Mouse (Mus musculus) liver, embryonic 14.5 days (tissue): ENCODE data around the gene Pde6h. TPM values are rescaled to one million over a fixed set of nuclear protein-coding genes. Genes with fewer than 3 reads are reported as not detected.
A peak's percentile ranks its signal among the peaks of the same experiment; 100 is the strongest.

Experiments
- ATAC-seq: fragments of 200-750 bp; cut with Nextera tagmentation; 2 replicates; pipeline ENCODE4 v1.8.0; 2017; ENCODE audit warnings: moderate number of reproducible peaks, mild to moderate bottlenecking, moderate library complexity; ENCODE audit not compliant: insufficient read depth
- DNase-seq, 3 experiments: peaks; one replicate each; pipeline ENCODE4 v3.0.0-alpha.2; 2012 to 2013; ENCODE audit warnings: low read depth in 3 of 3, low spot score in 3 of 3
- H3K27ac ChIP-seq: fragments of 300-500 bp; sonication (generic); 2 replicates; pipeline ENCODE4 v1.5.1; 2014; ENCODE audit warnings: moderate library complexity, mild to moderate bottlenecking, control low read depth, inconsistent platforms
- H3K27me3 ChIP-seq: fragments of 300-500 bp; sonication (generic); 2 replicates; pipeline ENCODE4 v1.6.1; 2014; ENCODE audit warnings: mild to moderate bottlenecking, low read length, moderate library complexity; ENCODE audit not compliant: control insufficient read depth, insufficient read depth
- H3K36me3 ChIP-seq: fragments of 300-500 bp; sonication (generic); replicated peaks from 2 replicates; pipeline ENCODE4 v1.6.1; 2014; ENCODE audit warnings: low read depth; ENCODE audit not compliant: control insufficient read depth, insufficient read depth
- H3K4me1 ChIP-seq, 2 experiments: fragments of 200-500 bp in 1 of 2; fragments of 300-500 bp in 1 of 2; sonication (generic) in 1 of 2; replicated peaks; 2 replicates each; pipeline ENCODE4 v1.6.1; 2012 to 2014; ENCODE audit warnings: antibody characterized with exemption in 1 of 2, inconsistent platforms in 1 of 2, low read length in 1 of 2; ENCODE audit not compliant: control insufficient read depth in 2 of 2, insufficient read depth in 2 of 2
- H3K4me2 ChIP-seq: fragments of 300-500 bp; sonication (generic); 2 replicates; pipeline ENCODE4 v1.6.1; 2014; ENCODE audit warnings: low read depth, mild to moderate bottlenecking, control low read depth, moderate library complexity
- H3K4me3 ChIP-seq, 2 experiments: fragments of 200-500 bp in 1 of 2; fragments of 300-500 bp in 1 of 2; sonication (generic) in 1 of 2; 2 replicates each; pipeline ENCODE4 v1.5.1; 2012 to 2014; ENCODE audit warnings: low read depth in 2 of 2, low read length in 2 of 2, mild to moderate bottlenecking in 2 of 2, control low read depth in 1 of 2, inconsistent platforms in 1 of 2, moderate library complexity in 1 of 2; ENCODE audit not compliant: insufficient read depth in 1 of 2
- H3K9ac ChIP-seq: fragments of 300-500 bp; sonication (generic); replicated peaks from 2 replicates; pipeline ENCODE4 v1.6.1; 2014; ENCODE audit warnings: mild to moderate bottlenecking, control low read depth, moderate library complexity
- H3K9me3 ChIP-seq: fragments of 300-500 bp; sonication (generic); 2 replicates; pipeline ENCODE4 v1.6.1; 2016; ENCODE audit warnings: low read length, mixed read lengths; ENCODE audit not compliant: control insufficient read depth
- CTCF ChIP-seq: IDR thresholded peaks from 2 replicates; pipeline ENCODE4 v1.5.1; 2016; ENCODE audit warnings: antibody characterized with exemption, low read depth, control low read depth
- EP300 ChIP-seq: IDR thresholded peaks from 2 replicates; pipeline ENCODE4 v1.6.1; 2016; ENCODE audit warnings: antibody characterized with exemption, low read depth
- WGBS: fragments of 180-500 bp; shearing (Covaris S2); extraction: QIAGEN DNeasy Blood & Tissue Kit; methylation state at CpG from one replicate; pipeline ENCODE4 v1.1.7; 2014; ENCODE audit not compliant: insufficient replicate concordance; 5-methylcytosine and 5-hydroxymethylcytosine counted together
- polyA plus RNA-seq, 2 experiments: library from polyadenylated mRNA; depleted of rRNA in 1 of 2; stranded (reverse) in 1 of 2; unstranded in 1 of 2; fragments of >200 nt; fragmentation: Nextera tagmentation in 1 of 2; extraction: Ambion mirVana in 1 of 2; gene quantifications; 2 replicates each; pipeline versions ENCODE4 v1.2.1 to v1.2.3; 2012 to 2014

Gene Pde6h
- polyA plus RNA-seq, 2 experiments, result 0.01 TPM; not detected in 1

DNA sequence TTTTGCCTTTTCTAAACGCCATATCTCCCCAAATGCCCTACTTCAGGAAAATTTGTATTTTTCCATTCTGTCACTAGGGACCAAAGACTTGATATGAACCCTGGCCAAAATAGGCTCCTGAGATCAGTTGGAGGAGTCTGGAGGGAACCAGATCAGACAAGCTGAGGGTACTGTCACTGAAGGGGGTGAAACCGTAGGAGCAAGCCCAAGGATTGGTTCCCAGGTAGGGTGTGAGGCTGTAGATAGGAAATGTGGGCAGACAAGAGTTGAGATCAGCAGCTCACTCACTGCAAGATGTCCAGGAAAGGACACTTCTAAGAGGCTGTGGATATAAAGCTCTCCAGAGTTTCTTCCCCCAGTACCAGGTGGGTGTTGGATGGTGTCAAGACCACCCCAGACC lies 31.6 kb upstream of the Pde6h start:
- H3K27ac ChIP-seq, result no peak overlapping the region
- H3K4me2 ChIP-seq, result no peak overlapping the region
- H3K36me3 ChIP-seq, result no peaks in the 10 kb centered on the region
- DNase-seq (no peak), ATAC-seq (peak; percentile 81)
- TF ChIP-seq CTCF, result no peak
- 0 out of 2 replicates have a peak, but pooled peaks have one; percentile 10 for TF ChIP-seq EP300
- H3K27me3 ChIP-seq, result no peaks in the 10 kb centered on the region
- no peak overlapping the region for H3K4me3 ChIP-seq
- H3K4me1 ChIP-seq, result peaks cover 0 to 7% of the 10 kb centered on the region in 2 experiments; a peak in 2 of 4 replicates
- no peak overlapping the region for H3K9ac ChIP-seq
- 34% methylated on average over 2 of the region's 2 CpGs for WGBS
- no peaks in the 10 kb centered on the region for H3K9me3 ChIP-seq

DNA sequence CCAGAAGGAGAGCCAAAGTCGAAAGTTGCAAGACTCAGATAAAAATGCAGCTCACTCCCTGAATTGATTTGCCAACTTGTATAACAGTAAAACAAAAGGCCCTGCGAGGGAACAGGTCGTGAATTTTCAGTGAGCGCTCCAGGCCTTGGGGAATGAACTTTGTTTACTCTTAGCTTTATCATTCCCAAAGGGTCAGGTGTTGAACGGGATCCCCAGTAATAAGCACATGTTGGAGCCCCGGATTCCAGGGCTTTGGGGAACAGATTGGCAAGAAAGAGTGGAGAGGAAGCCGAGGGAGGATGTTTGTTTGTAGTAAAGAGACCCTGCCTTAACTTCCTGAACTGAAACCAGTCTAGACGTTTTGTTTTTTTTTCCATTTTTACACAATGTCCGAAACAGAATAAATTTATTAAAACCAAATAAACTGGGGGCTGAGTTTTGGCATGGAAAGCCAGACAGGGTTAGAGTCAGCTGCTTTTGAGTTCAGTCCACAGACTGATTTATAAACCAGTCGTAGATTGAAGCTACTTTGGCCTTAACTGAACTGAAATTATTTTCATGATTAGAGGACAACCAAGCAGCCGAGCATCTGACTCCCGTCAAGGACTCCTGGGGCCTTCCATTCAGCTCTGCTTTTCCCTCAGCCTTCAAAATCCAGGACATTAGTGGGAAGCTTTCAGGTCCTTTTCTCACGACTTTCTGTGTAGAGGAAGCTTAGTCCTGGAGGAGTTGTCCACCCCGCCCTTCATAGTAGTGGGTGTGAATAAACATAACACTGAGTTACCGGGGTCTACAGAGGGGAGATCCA lies 28.9 kb upstream of the Pde6h start:
- Histone ChIP-seq H3K27me3 (no peaks in the 10 kb centered on the region), H3K27ac (no peak overlapping the region), H3K36me3 (no peaks in the 10 kb centered on the region), H3K4me1 (peaks cover 0 to 7% of the 10 kb centered on the region in 2 experiments; a peak in 2 of 4 replicates), H3K4me3 (no peak overlapping the region), H3K9me3 (no peaks in the 10 kb centered on the region), H3K4me2 (no peak overlapping the region), H3K9ac (no peak overlapping the region)
- no peak for TF ChIP-seq EP300
- TF ChIP-seq CTCF, result no peak
- no peak for ATAC-seq
- WGBS, result 47% methylated on average over 15 of the region's 15 CpGs
- no peak for DNase-seq

DNA sequence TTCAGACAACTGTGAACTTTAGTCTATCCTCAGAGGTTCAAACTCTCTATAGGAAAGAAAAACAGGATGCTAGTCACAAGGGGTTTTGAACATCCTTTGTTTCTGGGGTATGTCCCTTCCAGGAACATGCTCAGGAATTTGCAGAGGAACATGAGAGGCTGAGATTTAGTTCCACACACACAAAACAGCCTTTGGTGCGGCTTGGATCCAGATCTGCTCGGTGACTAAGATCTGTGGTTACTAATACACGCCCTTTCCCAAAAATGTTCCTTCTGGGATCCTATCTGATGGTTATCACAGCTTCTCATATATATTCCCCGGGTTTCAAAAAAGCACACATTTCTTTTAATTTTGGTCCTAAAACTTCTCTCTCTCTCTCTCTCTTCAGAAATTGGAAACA lies 25.8 kb upstream of the Pde6h start:
- DNase-seq (no peak), ATAC-seq (no peak)
- no peak overlapping the region for H3K4me3 ChIP-seq
- 57% methylated on average over 4 of the region's 4 CpGs for WGBS
- H3K4me1 ChIP-seq, result peaks cover 0 to 6% of the 10 kb centered on the region in 2 experiments; a peak in 3 of 4 replicates
- H3K27ac ChIP-seq, result no peak overlapping the region
- no peaks in the 10 kb centered on the region for H3K27me3 ChIP-seq
- no peak overlapping the region for H3K4me2 ChIP-seq
- no peaks in the 10 kb centered on the region for H3K9me3 ChIP-seq
- no peak overlapping the region for H3K9ac ChIP-seq
- H3K36me3 ChIP-seq, result no peaks in the 10 kb centered on the region
- no peak for TF ChIP-seq EP300
- TF ChIP-seq CTCF, result no peak

DNA sequence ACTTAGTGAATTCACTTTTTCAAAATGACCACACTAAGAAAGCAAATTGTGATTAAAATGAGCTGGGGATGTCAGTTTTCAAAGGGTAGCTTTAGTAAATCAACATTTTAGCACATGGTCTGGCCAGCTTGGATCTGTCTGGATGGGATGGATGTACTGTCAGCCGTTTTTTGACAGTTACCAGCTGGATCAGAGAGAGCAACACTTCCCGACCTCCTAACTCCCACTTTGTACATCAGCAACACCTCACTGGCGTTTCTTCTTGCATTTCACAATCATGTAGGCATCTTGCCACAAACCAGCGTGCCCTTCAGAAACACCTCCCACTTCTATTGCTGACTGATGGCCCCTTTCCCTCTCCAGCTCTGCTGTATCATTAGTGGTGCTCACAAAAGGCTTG lies 25.4 kb upstream of the Pde6h start:
- no peak for DNase-seq
- Histone ChIP-seq H3K27me3 (no peaks in the 10 kb centered on the region), H3K4me1 (peaks cover 0 to 6% of the 10 kb centered on the region in 2 experiments; a peak in 3 of 4 replicates), H3K27ac (no peak overlapping the region), H3K4me2 (no peak overlapping the region), H3K9ac (no peak overlapping the region), H3K9me3 (no peaks in the 10 kb centered on the region), H3K36me3 (no peaks in the 10 kb centered on the region), H3K4me3 (no peak overlapping the region)
- no peak for TF ChIP-seq CTCF
- no peak for TF ChIP-seq EP300
- WGBS, result 27% methylated on average over 4 of the region's 4 CpGs
- ATAC-seq, result no peak

DNA sequence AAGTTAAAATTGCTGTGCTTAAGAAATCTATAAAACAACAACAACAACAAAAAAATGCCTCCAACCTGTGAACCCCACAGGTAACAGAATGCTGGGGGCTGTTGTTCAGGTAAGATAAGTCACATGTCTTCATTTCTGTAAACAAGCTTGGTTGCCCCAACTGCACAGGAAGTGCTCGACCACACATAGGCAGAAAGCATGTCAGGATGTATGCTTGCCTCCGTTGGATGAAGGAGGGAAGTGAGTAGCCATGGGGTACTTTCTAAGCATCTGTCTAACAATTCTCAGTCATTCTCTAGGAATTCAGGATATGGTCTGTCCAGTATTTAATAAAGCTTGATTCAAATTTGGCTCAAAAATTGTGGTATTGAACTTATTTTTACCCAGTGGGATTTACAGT lies 24.7 kb upstream of the Pde6h start:
- no peak for ATAC-seq
- no peak for TF ChIP-seq EP300
- no peak for TF ChIP-seq CTCF
- 13% methylated on average over 2 of the region's 2 CpGs for WGBS
- peaks cover 0 to 9% of the 10 kb centered on the region in 2 experiments; a peak in 3 of 4 replicates for H3K4me1 ChIP-seq
- no peak overlapping the region for H3K4me2 ChIP-seq
- no peaks in the 10 kb centered on the region for H3K36me3 ChIP-seq
- H3K27ac ChIP-seq, result no peak overlapping the region
- no peaks in the 10 kb centered on the region for H3K9me3 ChIP-seq
- H3K4me3 ChIP-seq, result no peak overlapping the region
- no peak overlapping the region for H3K9ac ChIP-seq
- H3K27me3 ChIP-seq, result no peaks in the 10 kb centered on the region
- no peak for DNase-seq
